Mouse (Mus musculus) c-Kit-negative CD71-positive TER-119-positive erythroid progenitor cells, embryonic 14.5 days (primary cell): ENCODE data around the gene Olfr1339.

Source experiments
- DNase-seq: peaks from one replicate; pipeline ENCODE4 v3.0.0-alpha.2; 2013; ENCODE audit warnings: low read depth, low spot score

Olfr1339 gene

DNA sequence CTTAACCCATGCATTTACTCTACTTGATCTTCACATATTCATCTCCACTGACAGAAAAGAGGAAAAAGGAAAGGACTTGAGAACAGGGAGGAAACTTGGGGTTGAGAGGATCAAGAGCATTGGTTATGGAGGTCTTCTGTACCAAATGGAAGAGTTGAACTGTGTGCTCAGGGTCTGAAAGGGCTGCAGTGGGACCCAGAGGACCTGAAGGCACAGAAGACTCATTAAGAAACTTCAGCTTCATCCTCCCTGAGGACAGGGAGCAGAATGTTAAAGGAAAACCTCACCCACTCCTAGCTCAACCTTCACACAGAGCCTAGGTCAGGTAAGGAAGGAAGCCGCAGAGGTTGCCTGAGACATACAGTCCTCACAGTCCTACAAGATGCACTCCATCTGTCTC is at the start of gene Olfr1339:
TSS of gene Olfr1339 (plus strand) at position 301 of the 400 bp plus-strand sequence.
- no peak for DNase-seq

- no peak for DNase-seq
Observed at GRCm38 (mm10) chr4:118687086-118687485, 44.9 kb upstream of the Olfr1339 start.

DNA sequence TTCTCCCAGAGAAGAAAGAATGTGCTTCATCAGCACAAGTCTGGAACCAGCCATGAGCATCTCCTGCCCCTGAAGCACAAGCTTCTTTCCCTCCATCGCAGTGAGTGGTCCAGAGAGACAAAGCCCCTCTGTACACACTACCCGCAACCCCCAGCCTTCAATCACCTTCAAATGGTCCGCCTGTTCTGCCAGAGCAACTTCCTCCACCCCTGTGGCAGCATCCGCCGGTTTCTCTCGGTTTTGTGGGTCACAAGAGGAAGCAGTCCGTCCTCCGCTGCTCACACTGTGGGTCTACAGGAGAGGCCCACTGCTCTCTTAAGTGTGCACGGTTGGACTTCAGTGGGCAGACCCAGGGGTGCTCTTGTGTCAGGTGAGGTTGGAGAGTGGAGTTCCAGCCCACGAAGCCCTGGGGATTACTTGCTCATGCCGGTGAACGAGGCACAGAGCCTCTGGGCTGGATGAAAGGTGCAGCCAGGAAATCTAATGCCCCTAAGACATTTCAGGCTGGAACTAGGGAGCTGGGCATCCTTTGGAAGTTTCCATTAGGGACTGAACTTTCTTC is 39.5 kb upstream of the Olfr1339 start, which contains the start of gene Olfr1342:
TSS of gene Olfr1342 (minus strand) at position 345 of the 562 bp plus-strand sequence.
- DNase-seq, result no peak

DNA sequence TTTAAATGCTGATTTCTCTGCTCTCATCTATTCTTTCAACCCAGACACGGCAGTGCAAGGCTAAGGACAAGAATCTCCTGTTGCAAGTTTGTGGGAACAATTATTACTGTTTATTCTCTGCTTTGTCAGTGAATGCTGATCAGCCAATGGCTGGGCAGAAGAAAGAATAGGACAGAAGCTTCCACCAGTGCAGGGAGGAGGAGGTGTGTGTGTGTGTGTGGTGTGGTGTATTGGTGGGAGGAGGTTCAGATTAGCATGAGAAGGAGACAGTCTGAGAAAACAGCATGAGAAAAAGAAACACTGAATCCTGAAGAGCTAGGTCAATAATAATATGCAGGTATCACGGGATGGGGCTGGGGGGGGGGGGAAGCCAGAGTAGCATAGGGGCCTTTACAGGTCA is 38.2 kb upstream of the Olfr1339 start:
- DNase-seq, result no peak

DNA sequence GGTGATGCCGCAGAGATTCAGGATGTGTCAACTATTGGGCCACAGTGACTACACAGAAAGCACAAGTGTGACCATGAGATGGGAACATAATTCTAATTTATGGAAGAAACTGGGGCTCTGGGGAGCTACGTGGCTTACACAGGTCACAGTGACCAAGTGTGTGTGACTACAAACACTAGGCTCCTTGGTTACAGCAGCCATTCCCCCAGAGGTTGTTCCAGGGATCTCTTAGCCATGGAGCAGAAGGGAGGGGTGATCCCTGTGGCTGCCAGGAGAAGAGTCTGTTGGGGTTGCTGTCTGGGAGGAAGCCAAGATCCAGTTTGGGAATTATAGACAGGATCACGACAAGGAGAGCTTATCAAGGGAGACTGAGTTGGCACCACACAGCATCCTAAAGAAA is 28.8 kb upstream of the Olfr1339 start, which contains the start of gene Olfr1341:
TSS of gene Olfr1341 (plus strand) at position 301 of the 400 bp plus-strand sequence.
- DNase-seq, result no peak

DNA sequence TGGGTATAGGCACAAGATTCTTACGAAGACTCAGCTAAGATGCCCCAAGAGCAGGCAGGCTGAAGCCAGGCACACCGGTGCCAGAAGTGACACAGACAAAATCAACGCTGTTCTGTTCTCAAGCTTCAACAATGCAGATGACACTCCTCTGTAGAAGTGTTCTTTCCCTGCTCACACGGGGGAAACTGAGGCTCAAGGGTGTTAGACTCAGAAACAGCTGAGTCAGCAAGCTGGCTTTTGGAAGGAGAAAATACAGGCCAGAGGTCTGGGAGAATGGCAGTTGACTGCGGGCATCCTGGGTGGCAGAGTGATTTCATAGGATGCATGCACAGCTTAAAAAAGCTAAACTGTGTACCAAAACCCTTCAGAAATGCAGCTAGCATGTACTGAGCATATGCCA is 23.9 kb upstream of the Olfr1339 start:
- no peak for DNase-seq

- DNase-seq, result no peak
Observed at GRCm38 (mm10) chr4:118711656-118712055, 20.3 kb upstream of the Olfr1339 start.

DNA sequence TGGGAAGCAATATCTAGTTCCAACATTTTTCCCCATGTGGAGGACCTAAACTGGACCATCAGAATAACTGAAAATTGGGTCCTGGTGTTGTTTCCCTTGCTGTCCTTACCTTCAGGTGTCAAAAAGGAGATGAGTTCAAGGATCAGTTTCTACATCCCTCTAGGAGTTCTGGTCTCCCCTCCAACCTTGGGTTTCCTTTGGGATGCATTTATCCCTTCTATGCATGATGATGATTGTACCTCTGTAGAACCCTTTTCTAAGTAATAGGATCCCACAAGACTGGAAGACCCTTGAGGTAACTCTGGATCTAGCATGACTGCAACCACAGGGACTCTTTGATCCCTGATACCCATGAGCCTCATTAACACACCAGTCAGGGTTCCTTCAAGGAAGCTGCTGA is 12.1 kb upstream of the Olfr1339 start, which contains the start of gene Olfr1340:
TSS of gene Olfr1340 (plus strand) at position 301 of the 400 bp plus-strand sequence.
- no peak for DNase-seq

- DNase-seq, result no peak
Observed at GRCm38 (mm10) chr4:118721742-118722483, 10.1 kb upstream of the Olfr1339 start.

- no peak for DNase-seq
Observed at GRCm38 (mm10) chr4:118739574-118739973, 7.6 kb downstream of the Olfr1339 start.

DNA sequence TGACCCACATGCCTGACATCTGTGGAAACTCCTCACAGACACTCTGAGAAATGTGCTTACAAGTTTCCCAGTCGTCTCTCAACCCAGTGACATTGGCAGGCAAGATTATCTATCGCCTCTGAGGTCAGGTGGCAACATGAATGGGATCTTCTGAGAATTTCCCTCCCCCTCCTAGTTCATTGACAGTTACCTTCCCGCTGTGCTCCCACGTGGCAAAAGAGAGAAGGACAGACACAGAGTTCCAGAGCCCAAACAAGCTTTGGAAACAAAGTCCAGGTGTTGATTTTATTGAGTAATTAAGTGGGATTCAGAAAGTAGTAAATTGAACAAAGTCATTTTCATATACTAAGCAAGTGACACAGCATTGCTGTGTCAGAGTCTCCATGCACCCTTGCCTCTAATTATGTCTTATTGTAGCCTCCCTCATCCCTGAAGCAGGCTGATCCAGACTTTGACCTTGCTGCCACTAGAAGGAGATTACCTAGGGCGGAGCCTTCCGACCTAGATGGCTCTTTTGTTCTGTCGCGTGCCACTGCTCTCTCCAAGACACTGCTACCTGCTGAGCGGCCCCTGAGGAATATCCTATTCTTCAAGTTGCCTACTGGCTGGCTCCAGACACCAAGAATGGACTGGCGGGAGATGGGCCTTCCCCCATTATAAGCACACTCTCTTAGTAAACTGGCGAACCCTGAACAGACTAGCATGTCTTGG is 9.2 kb downstream of the Olfr1339 start:
- DNase-seq, result no peak

DNA sequence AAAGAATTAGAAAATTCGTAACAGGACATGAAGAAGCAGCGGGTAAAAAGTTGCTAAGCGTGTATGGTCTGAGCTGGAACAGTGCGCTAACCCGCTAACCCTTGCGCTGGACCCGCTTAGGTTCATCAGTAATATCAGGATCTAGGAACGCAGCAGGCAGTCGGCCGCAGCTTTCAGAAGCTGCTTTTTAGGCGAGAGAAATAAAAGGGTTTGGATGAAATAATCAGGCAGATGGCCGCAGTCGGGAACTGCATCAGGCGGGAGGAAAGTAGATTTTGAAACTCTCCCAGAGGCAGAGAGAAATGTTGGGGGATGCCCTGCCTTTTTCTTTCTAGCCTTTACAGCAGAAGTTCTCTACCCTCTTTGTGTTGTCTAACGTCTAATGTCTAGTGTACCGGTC is 9.9 kb downstream of the Olfr1339 start:
- no peak for DNase-seq

GRCm38 (mm10) chr4:118758637-118759036 is 26.7 kb downstream of the Olfr1339 start, which contains the start of gene Olfr1338:
Olfr1338 (minus strand) TSS chr4:118758737.
- DNase-seq, result no peak

DNA sequence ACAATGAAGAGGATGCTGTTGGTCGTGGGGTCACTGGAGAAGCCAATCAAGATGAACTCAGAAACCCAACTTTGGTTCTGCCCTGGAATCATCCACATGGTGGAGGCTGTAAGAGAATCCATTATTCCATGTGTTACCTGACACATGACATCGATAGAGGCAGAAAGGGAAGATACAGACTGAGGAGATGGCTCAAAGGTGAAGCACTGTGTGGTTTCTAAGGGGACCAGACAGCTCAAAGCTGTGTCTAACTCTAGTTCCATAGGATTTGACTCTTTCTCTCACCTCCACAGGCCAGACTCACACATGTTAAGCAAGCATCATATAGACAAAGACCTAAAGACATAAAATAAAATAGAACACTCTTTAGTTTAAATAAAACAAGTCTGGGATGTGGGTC is 50.5 kb downstream of the Olfr1339 start, which contains the start of gene Olfr1337:
TSS of gene Olfr1337 (minus strand) at position 101 of the 400 bp plus-strand sequence.
- no peak for DNase-seq
